Mouse (Mus musculus): ENCODE measurements at regions not wholly inside any gene's neighbourhood (a gene's known extent, or its start where the extent isn't known, plus 50 kb on each side); places are given as distances from the start of the nearest gene placed in this dataset.

DNA sequence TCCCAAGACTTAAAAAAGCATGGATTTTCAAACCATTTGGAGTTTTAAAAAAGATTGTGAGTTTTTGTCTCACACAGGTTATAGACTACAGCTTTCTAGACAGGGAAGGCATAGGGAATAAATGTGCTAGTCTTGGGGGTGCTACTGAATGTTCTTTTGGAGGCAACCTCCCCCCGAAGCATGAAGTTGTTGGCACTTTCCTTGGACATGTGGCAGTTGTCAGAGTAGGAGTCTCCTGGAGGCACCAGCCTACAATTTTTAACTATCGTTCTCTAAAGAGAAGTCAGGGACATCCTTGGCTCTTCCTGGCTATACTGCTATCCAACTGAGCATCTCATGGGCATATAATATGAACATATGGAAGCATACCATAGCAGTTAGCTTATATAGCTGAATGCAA is 112.7 kb upstream of the Asb5 start:
- TF ChIP-seq CTCF (IDR thresholded peaks at IDR 0.05; ENCODE audit: low read depth, low read length) (no peak), GATA2 (IDR thresholded peaks at IDR 0.05; ENCODE audit: borderline replicate concordance, low read depth, low read length) (no peak), POLR2AphosphoS5 (IDR thresholded peaks at IDR 0.05; ENCODE audit: insufficient replicate concordance, low read depth, low read length) (no peak), TAL1 (conservative IDR thresholded peaks at IDR 0.05; ENCODE audit: low read depth, low read length) (no peak)
